Mouse (Mus musculus): ENCODE data around the gene Olfr301. TPM values are rescaled to one million over a fixed set of nuclear protein-coding genes. Genes with fewer than 3 reads are reported as not detected.

Gene Olfr301
- polyA plus RNA-seq (2012; rRNA removed), result not detected in 2 replicates

GRCm38 (mm10) chr7:86403546-86403945 is at the start of gene Olfr301:
Gene Olfr301 (plus strand): TSS chr7:86403846.
- WGBS, result 79% methylated on average over 2 of the region's 2 CpGs
- no peak for TF ChIP-seq CTCF (IDR thresholded peaks at IDR 0.05; ENCODE audit: extremely low read depth, insufficient read length, insufficient replicate concordance, low read depth, low read length)
- TF ChIP-seq POLR2A (IDR thresholded peaks at IDR 0.05; ENCODE audit: low read depth, low read length), result no peak
- no peaks in the 10 kb centered on the region for H3K4me1 ChIP-seq (ENCODE audit: control insufficient read depth, insufficient read depth, insufficient read length, low read length)

GRCm38 (mm10) chr7:86366828-86367227 is 36.8 kb upstream of the Olfr301 start, which contains the start of gene Olfr305:
Gene Olfr305 (minus strand): TSS chr7:86366928.
- TF ChIP-seq CTCF (IDR thresholded peaks at IDR 0.05; ENCODE audit: extremely low read depth, insufficient read length, insufficient replicate concordance, low read depth, low read length), result no peak
- TF ChIP-seq POLR2A (IDR thresholded peaks at IDR 0.05; ENCODE audit: low read depth, low read length), result no peak
- no peak within 1 kb of the TSS for H3K4me3 ChIP-seq (ENCODE audit: low read depth, low read length)
- H3K36me3 ChIP-seq (ENCODE audit: control insufficient read depth, insufficient read depth, low read length), result no peaks in the 10 kb centered on the region
- no peaks in the 10 kb centered on the region for H3K4me1 ChIP-seq (ENCODE audit: control insufficient read depth, insufficient read depth, insufficient read length, low read length)
- no peaks in the 10 kb centered on the region for H3K27me3 ChIP-seq (ENCODE audit: control insufficient read depth, insufficient read depth, low read length)
- 70% methylated on average over 1 of the region's 1 CpGs for WGBS
- no peak within 1 kb of the TSS for H3K27ac ChIP-seq (ENCODE audit: insufficient read depth, low read depth, low read length)

More at GRCm38 (mm10) chr7:86403546-86403945, at the start of gene Olfr301:
- no peaks in the 10 kb centered on the region for H3K36me3 ChIP-seq (ENCODE audit: control insufficient read depth, insufficient read depth, low read length)
- no peak within 1 kb of the TSS for H3K27ac ChIP-seq (ENCODE audit: insufficient read depth, low read depth, low read length)
- H3K27me3 ChIP-seq (ENCODE audit: control insufficient read depth, insufficient read depth, low read length), result no peaks in the 10 kb centered on the region
- no peak within 1 kb of the TSS for H3K4me3 ChIP-seq (ENCODE audit: low read depth, low read length)

GRCm38 (mm10) chr7:86385769-86386168 is 17.9 kb upstream of the Olfr301 start:
- TF ChIP-seq CTCF (IDR thresholded peaks at IDR 0.05; ENCODE audit: extremely low read depth, insufficient read length, insufficient replicate concordance, low read depth, low read length), result no peak
- no peak for TF ChIP-seq POLR2A (IDR thresholded peaks at IDR 0.05; ENCODE audit: low read depth, low read length)
- WGBS, result 57% methylated on average over 3 of the region's 3 CpGs
- no peak overlapping the region for H3K4me3 ChIP-seq (ENCODE audit: low read depth, low read length)

GRCm38 (mm10) chr7:86386558-86386957 is 17.1 kb upstream of the Olfr301 start, which contains the start of gene Olfr304:
Gene Olfr304 (minus strand): TSS chr7:86386658.
- Histone ChIP-seq H3K27me3 (ENCODE audit: control insufficient read depth, insufficient read depth, low read length) (no peaks in the 10 kb centered on the region), H3K4me1 (ENCODE audit: control insufficient read depth, insufficient read depth, insufficient read length, low read length) (no peaks in the 10 kb centered on the region), H3K27ac (ENCODE audit: insufficient read depth, low read depth, low read length) (no peak within 1 kb of the TSS), H3K36me3 (ENCODE audit: control insufficient read depth, insufficient read depth, low read length) (no peaks in the 10 kb centered on the region), H3K4me3 (ENCODE audit: low read depth, low read length) (no peak within 1 kb of the TSS)
- 44% methylated on average over 1 of the region's 1 CpGs for WGBS
- TF ChIP-seq POLR2A (IDR thresholded peaks at IDR 0.05; ENCODE audit: low read depth, low read length) (no peak), CTCF (IDR thresholded peaks at IDR 0.05; ENCODE audit: extremely low read depth, insufficient read length, insufficient replicate concordance, low read depth, low read length) (no peak)

More at GRCm38 (mm10) chr7:86385769-86386168, 17.9 kb upstream of the Olfr301 start:
- Histone ChIP-seq H3K27me3 (ENCODE audit: control insufficient read depth, insufficient read depth, low read length) (no peaks in the 10 kb centered on the region), H3K4me1 (ENCODE audit: control insufficient read depth, insufficient read depth, insufficient read length, low read length) (no peaks in the 10 kb centered on the region), H3K36me3 (ENCODE audit: control insufficient read depth, insufficient read depth, low read length) (no peaks in the 10 kb centered on the region), H3K27ac (ENCODE audit: insufficient read depth, low read depth, low read length) (no peak overlapping the region)

GRCm38 (mm10) chr7:86397689-86398088 is 6.0 kb upstream of the Olfr301 start, which contains the start of gene Olfr303:
Gene Olfr303 (minus strand): TSS chr7:86397789.
- H3K27ac ChIP-seq (ENCODE audit: insufficient read depth, low read depth, low read length), result no peak within 1 kb of the TSS
- no peaks in the 10 kb centered on the region for H3K4me1 ChIP-seq (ENCODE audit: control insufficient read depth, insufficient read depth, insufficient read length, low read length)
- TF ChIP-seq CTCF (IDR thresholded peaks at IDR 0.05; ENCODE audit: extremely low read depth, insufficient read length, insufficient replicate concordance, low read depth, low read length) (no peak), POLR2A (IDR thresholded peaks at IDR 0.05; ENCODE audit: low read depth, low read length) (no peak)
- no peak within 1 kb of the TSS for H3K4me3 ChIP-seq (ENCODE audit: low read depth, low read length)
- no peaks in the 10 kb centered on the region for H3K36me3 ChIP-seq (ENCODE audit: control insufficient read depth, insufficient read depth, low read length)
- H3K27me3 ChIP-seq (ENCODE audit: control insufficient read depth, insufficient read depth, low read length), result no peaks in the 10 kb centered on the region

GRCm38 (mm10) chr7:86459621-86460020 is 56.0 kb downstream of the Olfr301 start, which contains the start of gene Olfr299:
Gene Olfr299 (plus strand): TSS chr7:86459921.
- Histone ChIP-seq H3K27ac (ENCODE audit: insufficient read depth, low read depth, low read length) (no peak within 1 kb of the TSS), H3K4me1 (ENCODE audit: control insufficient read depth, insufficient read depth, insufficient read length, low read length) (no peaks in the 10 kb centered on the region), H3K4me3 (ENCODE audit: low read depth, low read length) (no peak within 1 kb of the TSS), H3K36me3 (ENCODE audit: control insufficient read depth, insufficient read depth, low read length) (no peaks in the 10 kb centered on the region), H3K27me3 (ENCODE audit: control insufficient read depth, insufficient read depth, low read length) (no peaks in the 10 kb centered on the region)
- 93% methylated on average over 1 of the region's 1 CpGs for WGBS
- TF ChIP-seq POLR2A (IDR thresholded peaks at IDR 0.05; ENCODE audit: low read depth, low read length) (no peak), CTCF (IDR thresholded peaks at IDR 0.05; ENCODE audit: extremely low read depth, insufficient read length, insufficient replicate concordance, low read depth, low read length) (no peak)

Other genes starting within 250 kb of the Olfr301 start
- not detected in 2 replicates for gene Vmn2r75, start 232.1 kb upstream of the Olfr301 start, polyA plus RNA-seq (2012; rRNA removed)
- not detected in 2 replicates for gene Vmn2r76, start 157.5 kb upstream of the Olfr301 start, polyA plus RNA-seq (2012; rRNA removed)
- not detected in 2 replicates for gene Olfr310, start 126.7 kb upstream of the Olfr301 start, polyA plus RNA-seq (2012; rRNA removed)
- gene Olfr309, start 90.1 kb upstream of the Olfr301 start, polyA plus RNA-seq (2012; rRNA removed), result not detected in 2 replicates
- not detected in 2 replicates for gene Olfr308, start 78.2 kb upstream of the Olfr301 start, polyA plus RNA-seq (2012; rRNA removed)
- gene Olfr307, start 66.3 kb upstream of the Olfr301 start, polyA plus RNA-seq (2012; rRNA removed), result not detected in 2 replicates
- gene Olfr305, start 36.9 kb upstream of the Olfr301 start, polyA plus RNA-seq (2012; rRNA removed), result not detected in 2 replicates
- gene Olfr304, start 17.2 kb upstream of the Olfr301 start, polyA plus RNA-seq (2012; rRNA removed), result not detected in 2 replicates
- not detected in 2 replicates for gene Olfr303, start 6.1 kb upstream of the Olfr301 start, polyA plus RNA-seq (2012; rRNA removed)
- not detected in 2 replicates for gene Olfr299, start 56.1 kb downstream of the Olfr301 start, polyA plus RNA-seq (2012; rRNA removed)
- gene Olfr298, start 88.6 kb downstream of the Olfr301 start, polyA plus RNA-seq (2012; rRNA removed), result not detected in 2 replicates
- not detected in 2 replicates for gene Olfr297, start 116.1 kb downstream of the Olfr301 start, polyA plus RNA-seq (2012; rRNA removed)
- not detected in 2 replicates for gene Olfr295, start 180.0 kb downstream of the Olfr301 start, polyA plus RNA-seq (2012; rRNA removed)
- gene Olfr294, start 212.8 kb downstream of the Olfr301 start, polyA plus RNA-seq (2012; rRNA removed), result not detected in 2 replicates
- not detected in 2 replicates for gene Olfr293, start 245.2 kb downstream of the Olfr301 start, polyA plus RNA-seq (2012; rRNA removed)

Data from small intestine, adult 2 months (tissue).